Mouse (Mus musculus): ENCODE data around the gene Homer3. TPM values are rescaled to one million over a fixed set of nuclear protein-coding genes. Genes with fewer than 3 reads are reported as not detected.

Gene Homer3
- polyA plus RNA-seq, 1 experiment from 2014 or later, result 37.9 TPM

GRCm38 (mm10) chr8:70254628-70255027 lies 28.0 kb upstream of the Homer3 start:
- no peak for ATAC-seq (replicated peaks; ENCODE audit: low FRiP score)
- H3K9ac ChIP-seq (ENCODE audit: low read depth, low read length), result no peak overlapping the region
- peaks cover 65% of the 10 kb centered on the region for H3K36me3 ChIP-seq (ENCODE audit: control insufficient read depth, insufficient read depth, low read length)
- no peaks in the 10 kb centered on the region for H3K27me3 ChIP-seq (replicated peaks; ENCODE audit: control insufficient read depth, insufficient read depth, low read length)
- WGBS, result 77% methylated on average over 1 of the region's 1 CpGs
- peaks cover 4% of the 10 kb centered on the region; the same call in 1 of the 2 replicates for H3K4me1 ChIP-seq (replicated peaks; ENCODE audit: control insufficient read depth, insufficient read depth, low read length)
- no peak overlapping the region for H3K4me3 ChIP-seq (ENCODE audit: low read depth, low read length)
- H3K27ac ChIP-seq (ENCODE audit: low read depth, low read length), result no peak overlapping the region
- H3K4me2 ChIP-seq, result no peak overlapping the region
- H3K9me3 ChIP-seq (ENCODE audit: control insufficient read depth, low read length), result no peaks in the 10 kb centered on the region
- no peak for DNase-seq (ENCODE audit: low spot score)

DNA sequence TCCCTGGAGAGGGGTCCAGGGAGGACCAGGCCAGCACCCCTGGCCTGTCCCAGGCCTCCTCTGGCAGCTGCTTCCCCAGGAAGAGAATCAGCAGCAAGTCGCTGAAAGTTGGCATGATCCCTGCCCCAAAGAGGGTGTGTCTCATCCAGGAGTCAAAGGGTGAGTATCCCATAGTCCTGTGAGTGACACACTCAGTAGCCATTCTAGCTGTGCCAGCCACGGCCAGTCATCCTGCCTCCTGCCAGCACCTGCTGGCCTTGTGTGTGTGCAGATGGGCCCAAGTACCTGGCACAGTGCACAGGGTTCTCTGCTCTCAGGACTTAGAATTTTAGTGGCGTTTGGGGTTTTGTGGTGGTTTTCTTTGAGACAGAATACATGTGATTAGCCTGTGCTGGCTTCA lies 25.2 kb upstream of the Homer3 start:
- Histone ChIP-seq H3K27me3 (replicated peaks; ENCODE audit: control insufficient read depth, insufficient read depth, low read length) (no peaks in the 10 kb centered on the region), H3K4me3 (ENCODE audit: low read depth, low read length) (no peak overlapping the region), H3K27ac (ENCODE audit: low read depth, low read length) (no peak overlapping the region), H3K4me1 (replicated peaks; ENCODE audit: control insufficient read depth, insufficient read depth, low read length) (peaks cover 7% of the 10 kb centered on the region; the same call in 1 of the 2 replicates), H3K36me3 (ENCODE audit: control insufficient read depth, insufficient read depth, low read length) (peaks cover 69% of the 10 kb centered on the region), H3K9me3 (ENCODE audit: control insufficient read depth, low read length) (no peaks in the 10 kb centered on the region), H3K4me2 (no peak overlapping the region), H3K9ac (ENCODE audit: low read depth, low read length) (no peak overlapping the region)
- WGBS, result 81% methylated on average over 3 of the region's 3 CpGs
- no peak for ATAC-seq (replicated peaks; ENCODE audit: low FRiP score)
- no peak for DNase-seq (ENCODE audit: low spot score)

- Histone ChIP-seq H3K36me3 (ENCODE audit: control insufficient read depth, insufficient read depth, low read length) (peaks cover 68% of the 10 kb centered on the region), H3K4me1 (replicated peaks; ENCODE audit: control insufficient read depth, insufficient read depth, low read length) (peaks cover 7% of the 10 kb centered on the region; the same call in 1 of the 2 replicates), H3K9me3 (ENCODE audit: control insufficient read depth, low read length) (no peaks in the 10 kb centered on the region), H3K9ac (ENCODE audit: low read depth, low read length) (no peak overlapping the region), H3K4me2 (no peak overlapping the region), H3K4me3 (ENCODE audit: low read depth, low read length) (no peak overlapping the region), H3K27ac (ENCODE audit: low read depth, low read length) (no peak overlapping the region), H3K27me3 (replicated peaks; ENCODE audit: control insufficient read depth, insufficient read depth, low read length) (no peaks in the 10 kb centered on the region)
- DNase-seq (ENCODE audit: low spot score) (no peak), ATAC-seq (replicated peaks; ENCODE audit: low FRiP score) (no peak)
- 81% methylated on average over 5 of the region's 5 CpGs for WGBS
These were observed 24.0 kb upstream of the Homer3 start for GRCm38 (mm10) chr8:70258600-70258999.

GRCm38 (mm10) chr8:70259043-70259442 lies 23.6 kb upstream of the Homer3 start:
- WGBS, result 60% methylated on average over 2 of the region's 2 CpGs
- H3K4me2 ChIP-seq, result no peak overlapping the region
- no peaks in the 10 kb centered on the region for H3K9me3 ChIP-seq (ENCODE audit: control insufficient read depth, low read length)
- DNase-seq (ENCODE audit: low spot score) (no peak), ATAC-seq (replicated peaks; ENCODE audit: low FRiP score) (0 out of 2 replicates have a peak, but pooled peaks have one; percentile 60)
- H3K27ac ChIP-seq (ENCODE audit: low read depth, low read length), result no peak overlapping the region
- H3K4me3 ChIP-seq (ENCODE audit: low read depth, low read length), result no peak overlapping the region
- H3K9ac ChIP-seq (ENCODE audit: low read depth, low read length), result no peak overlapping the region
- peaks cover 68% of the 10 kb centered on the region for H3K36me3 ChIP-seq (ENCODE audit: control insufficient read depth, insufficient read depth, low read length)
- no peaks in the 10 kb centered on the region for H3K27me3 ChIP-seq (replicated peaks; ENCODE audit: control insufficient read depth, insufficient read depth, low read length)
- peaks cover 7% of the 10 kb centered on the region; the same call in 1 of the 2 replicates for H3K4me1 ChIP-seq (replicated peaks; ENCODE audit: control insufficient read depth, insufficient read depth, low read length)

DNA sequence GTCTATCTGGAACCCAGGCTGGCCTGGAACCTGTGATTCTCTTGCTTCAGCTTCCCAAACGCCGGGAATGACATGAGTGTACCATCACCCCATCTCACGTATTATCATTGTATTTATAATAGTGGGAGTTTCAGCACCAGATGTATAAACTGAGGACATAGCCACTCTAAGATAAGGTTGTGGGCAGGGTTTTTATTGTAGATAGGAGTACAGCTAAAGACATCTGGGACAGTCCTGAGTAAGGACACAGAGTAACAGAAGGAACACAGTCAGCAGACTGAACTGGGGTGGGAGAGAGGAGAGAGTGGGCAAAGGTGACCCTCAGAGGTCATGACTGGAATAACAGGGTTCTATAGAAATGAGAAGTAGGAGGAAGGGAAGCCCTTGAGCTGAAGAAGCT lies 15.0 kb upstream of the Homer3 start:
- H3K4me1 ChIP-seq (replicated peaks; ENCODE audit: control insufficient read depth, insufficient read depth, low read length), result peaks cover 26% of the 10 kb centered on the region
- H3K4me2 ChIP-seq, result no peak overlapping the region
- H3K27me3 ChIP-seq (replicated peaks; ENCODE audit: control insufficient read depth, insufficient read depth, low read length), result no peaks in the 10 kb centered on the region
- no peak overlapping the region for H3K27ac ChIP-seq (ENCODE audit: low read depth, low read length)
- no peak overlapping the region for H3K4me3 ChIP-seq (ENCODE audit: low read depth, low read length)
- no peak for DNase-seq (ENCODE audit: low spot score)
- WGBS, result 53% methylated on average over 3 of the region's 3 CpGs
- ATAC-seq (replicated peaks; ENCODE audit: low FRiP score), result peak; percentile 58; the same call in 1 of the 2 replicates
- H3K36me3 ChIP-seq (ENCODE audit: control insufficient read depth, insufficient read depth, low read length), result peaks cover 16% of the 10 kb centered on the region
- H3K9ac ChIP-seq (ENCODE audit: low read depth, low read length), result no peak overlapping the region
- H3K9me3 ChIP-seq (ENCODE audit: control insufficient read depth, low read length), result no peaks in the 10 kb centered on the region

- Histone ChIP-seq H3K27ac (ENCODE audit: low read depth, low read length) (no peak overlapping the region), H3K9ac (ENCODE audit: low read depth, low read length) (no peak overlapping the region), H3K4me3 (ENCODE audit: low read depth, low read length) (no peak overlapping the region), H3K36me3 (ENCODE audit: control insufficient read depth, insufficient read depth, low read length) (peaks cover 11% of the 10 kb centered on the region; the same call in 1 of the 2 replicates), H3K4me2 (no peak overlapping the region), H3K27me3 (replicated peaks; ENCODE audit: control insufficient read depth, insufficient read depth, low read length) (no peaks in the 10 kb centered on the region), H3K4me1 (replicated peaks; ENCODE audit: control insufficient read depth, insufficient read depth, low read length) (peaks cover 32% of the 10 kb centered on the region), H3K9me3 (ENCODE audit: control insufficient read depth, low read length) (no peaks in the 10 kb centered on the region)
- ATAC-seq (replicated peaks; ENCODE audit: low FRiP score), result 0 out of 2 replicates have a peak, but pooled peaks have one; percentile 32
- DNase-seq (ENCODE audit: low spot score), result no peak
- WGBS, result 67% methylated on average over 5 of the region's 5 CpGs
These were observed 14.3 kb upstream of the Homer3 start for GRCm38 (mm10) chr8:70268311-70268710.

GRCm38 (mm10) chr8:70268799-70269565 lies 13.6 kb upstream of the Homer3 start:
- DNase-seq (ENCODE audit: low spot score), result no peak
- H3K9ac ChIP-seq (ENCODE audit: low read depth, low read length), result no peak overlapping the region

GRCm38 (mm10) chr8:70272949-70273348 lies 9.7 kb upstream of the Homer3 start:
- no peak for DNase-seq (ENCODE audit: low spot score)
- Histone ChIP-seq H3K4me2 (no peak overlapping the region), H3K27me3 (replicated peaks; ENCODE audit: control insufficient read depth, insufficient read depth, low read length) (no peaks in the 10 kb centered on the region), H3K4me3 (ENCODE audit: low read depth, low read length) (no peak overlapping the region), H3K9ac (ENCODE audit: low read depth, low read length) (no peak overlapping the region), H3K27ac (ENCODE audit: low read depth, low read length) (no peak overlapping the region), H3K4me1 (replicated peaks; ENCODE audit: control insufficient read depth, insufficient read depth, low read length) (peaks cover 38% of the 10 kb centered on the region), H3K9me3 (ENCODE audit: control insufficient read depth, low read length) (no peaks in the 10 kb centered on the region), H3K36me3 (ENCODE audit: control insufficient read depth, insufficient read depth, low read length) (no peaks in the 10 kb centered on the region)
- peak; percentile 58 for ATAC-seq (replicated peaks; ENCODE audit: low FRiP score)
- WGBS, result 47% methylated on average over 3 of the region's 3 CpGs

More at GRCm38 (mm10) chr8:70268799-70269565, 13.6 kb upstream of the Homer3 start:
- Histone ChIP-seq H3K27me3 (replicated peaks; ENCODE audit: control insufficient read depth, insufficient read depth, low read length) (no peaks in the 10 kb centered on the region), H3K9me3 (ENCODE audit: control insufficient read depth, low read length) (no peaks in the 10 kb centered on the region), H3K4me1 (replicated peaks; ENCODE audit: control insufficient read depth, insufficient read depth, low read length) (peaks cover 32% of the 10 kb centered on the region), H3K4me3 (ENCODE audit: low read depth, low read length) (no peak overlapping the region), H3K36me3 (ENCODE audit: control insufficient read depth, insufficient read depth, low read length) (peaks cover 7% of the 10 kb centered on the region; the same call in 1 of the 2 replicates), H3K4me2 (no peak overlapping the region), H3K27ac (ENCODE audit: low read depth, low read length) (no peak overlapping the region)
- no peak for ATAC-seq (replicated peaks; ENCODE audit: low FRiP score)
- WGBS, result 41% methylated on average over 11 of the region's 11 CpGs

DNA sequence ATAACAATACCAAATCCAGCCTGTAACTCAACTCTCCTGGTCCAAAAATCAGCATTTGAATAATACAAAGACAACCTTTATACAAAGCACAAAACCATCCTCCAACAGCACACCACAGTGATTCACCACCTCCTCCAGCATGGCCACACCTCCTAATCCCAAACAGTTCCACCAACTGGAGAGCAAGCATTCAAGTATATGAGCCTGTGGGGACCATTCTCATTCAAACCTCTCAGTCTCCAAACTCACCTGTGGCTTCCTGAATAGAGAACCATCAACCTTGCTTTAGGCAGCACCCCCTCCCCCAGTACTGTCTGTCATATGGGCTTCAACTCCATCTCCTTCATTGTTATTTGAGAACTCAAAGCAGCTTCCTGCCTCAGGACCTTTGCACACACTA lies 8.3 kb upstream of the Homer3 start:
- Histone ChIP-seq H3K4me1 (replicated peaks; ENCODE audit: control insufficient read depth, insufficient read depth, low read length) (peaks cover 42% of the 10 kb centered on the region), H3K36me3 (ENCODE audit: control insufficient read depth, insufficient read depth, low read length) (no peaks in the 10 kb centered on the region), H3K4me3 (ENCODE audit: low read depth, low read length) (no peak overlapping the region), H3K4me2 (no peak overlapping the region), H3K27ac (ENCODE audit: low read depth, low read length) (no peak overlapping the region), H3K9me3 (ENCODE audit: control insufficient read depth, low read length) (no peaks in the 10 kb centered on the region), H3K9ac (ENCODE audit: low read depth, low read length) (no peak overlapping the region), H3K27me3 (replicated peaks; ENCODE audit: control insufficient read depth, insufficient read depth, low read length) (no peaks in the 10 kb centered on the region)
- ATAC-seq (replicated peaks; ENCODE audit: low FRiP score) (no peak), DNase-seq (ENCODE audit: low spot score) (no peak)

Data from liver, embryonic 11.5 days (tissue).